Mouse (Mus musculus) urinary bladder, postnatal 25 days (tissue): ENCODE results near the gene Olfr165.
"Not testable (repeated sequence)": the region's sequence is repeated elsewhere in the genome, so short reads cannot be mapped to it uniquely, and the experiment has no call there.

Source experiments
- DNase-seq: peaks from one replicate; pipeline ENCODE4 v3.0.0; 2022; ENCODE audit warnings: low spot score

Gene Olfr165

DNA sequence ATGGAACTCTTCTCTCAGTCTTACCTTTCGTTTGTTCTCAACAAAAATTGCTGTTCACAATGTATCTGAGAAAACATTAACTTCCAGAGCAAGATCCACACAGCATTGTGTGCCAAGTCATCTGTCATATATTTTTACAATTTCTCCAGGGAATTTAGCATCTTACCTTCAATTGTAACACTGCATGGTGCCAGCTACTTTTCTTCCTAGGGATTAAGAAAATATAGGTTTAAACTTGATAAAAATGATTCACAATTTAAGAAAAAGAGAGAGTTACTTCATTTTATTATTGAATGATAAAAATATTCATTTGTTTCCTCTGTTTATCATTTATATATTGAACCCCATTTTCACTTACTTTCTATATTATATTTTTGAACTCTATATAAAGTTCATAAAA, at the start of gene Olfr165:
Olfr165 (minus strand) TSS at position 101 of the 400 bp plus-strand sequence.
- DNase-seq: no peak

DNA sequence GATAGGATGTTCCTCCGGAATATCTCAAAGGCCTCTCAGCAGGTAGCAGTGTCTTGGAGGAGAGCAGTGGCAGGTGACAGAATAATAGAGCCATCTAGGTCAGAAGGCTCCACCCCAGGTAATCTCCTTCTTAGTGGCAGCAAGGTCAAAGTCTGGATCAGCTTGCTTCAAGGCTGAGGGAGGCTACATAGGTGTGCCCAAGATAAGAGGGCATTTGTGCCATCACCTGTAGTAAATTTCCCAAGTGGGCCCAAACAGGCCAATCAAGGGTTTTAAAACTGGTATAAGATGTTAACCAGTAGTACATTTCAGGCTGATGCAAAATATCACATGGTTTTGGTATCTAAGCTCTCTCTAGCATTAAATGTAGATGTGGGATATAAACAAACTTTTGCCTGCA, 41.4 kb upstream of the Olfr165 start:
- DNase-seq: no peak

DNA sequence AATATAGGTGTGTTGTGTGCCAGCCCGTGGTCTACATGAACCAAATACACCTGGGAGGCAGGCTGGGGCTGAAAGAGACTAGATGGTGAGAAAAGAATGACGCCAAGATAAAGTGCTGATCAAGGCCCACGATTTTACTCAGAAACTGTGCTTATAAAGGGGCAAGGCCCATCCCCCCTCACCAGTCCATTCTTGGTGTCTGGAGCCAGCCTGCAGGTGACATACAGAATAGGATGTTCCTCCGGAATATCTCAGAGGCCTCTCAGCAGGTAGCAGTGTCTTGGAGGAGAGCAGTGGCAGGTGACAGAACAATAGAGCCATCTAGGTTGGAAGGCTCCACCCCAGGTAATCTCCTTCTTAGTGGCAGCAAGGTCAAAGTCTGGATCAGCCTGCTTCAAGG, 35.8 kb upstream of the Olfr165 start:
- DNase-seq: not testable (repeated sequence)

DNA sequence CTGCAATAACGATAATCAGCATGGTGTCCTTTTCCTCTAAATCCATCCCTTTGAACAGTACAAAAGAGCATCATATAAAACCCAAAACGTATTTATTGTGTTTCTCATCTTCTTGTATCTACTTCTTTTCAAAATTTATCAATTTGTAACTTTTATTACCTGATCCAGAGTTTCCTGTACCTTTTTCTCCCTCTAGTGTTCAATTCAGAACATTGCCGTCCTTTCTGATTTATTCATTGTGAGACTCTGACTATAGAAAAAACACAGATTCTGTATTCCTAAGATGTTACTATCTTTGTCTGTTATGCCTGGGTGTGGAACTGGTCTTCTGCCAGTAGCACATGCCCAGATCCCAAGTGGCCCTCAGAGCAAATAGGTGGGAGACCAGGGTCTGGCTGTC, 35.0 kb downstream of the Olfr165 start:
- no peak for DNase-seq
